Mouse (Mus musculus) left cerebral cortex, adult 2 months (tissue): ENCODE results near the gene Kdm4b. TPM values are rescaled to one million over a fixed set of nuclear protein-coding genes. Genes with fewer than 3 reads are reported as not detected.

Experiments used
- DNase-seq, 2 experiments: peaks; one replicate each; pipeline ENCODE4 v3.0.0; 2021 to 2022; ENCODE audit warnings: low spot score in 2 of 2, mixed read lengths in 1 of 2; ENCODE audit errors: extremely low spot score in 1 of 2
- H3K27ac ChIP-seq: fragments of 200-600 bp; 2 replicates; pipeline ENCODE4 v1.8.1; 2022
- H3K4me3 ChIP-seq: fragments of 200-600 bp; 2 replicates; pipeline ENCODE4 v1.8.1; 2022
- CTCF ChIP-seq: fragments of 200-600 bp; IDR thresholded peaks from 2 replicates; pipeline ENCODE4 v1.8.1; 2022; ENCODE audit warnings: antibody characterized with exemption, mild to moderate bottlenecking, moderate library complexity
- intact Hi-C: fragments of 180-260 bp; cut with DNase I; formaldehyde crosslinking; loops from one replicate; pipeline ENCODE4 v1.15.1; 2025
- long read RNA-seq, 2 experiments: library from polyadenylated mRNA; stranded (forward); transcript quantifications; one replicate each; pipeline ENCODE4 v2.0.0; 2021; ENCODE audit warnings: borderline mapping rate in 2 of 2
- total RNA-seq, 2 experiments: library from RNA; stranded (reverse); gene quantifications; 2 replicates each; pipeline ENCODE4 v1.2.3; 2021

Gene Kdm4b
- 10 to 100 TPM; 66.2 to 71.8 TPM for total RNA-seq
- long read RNA-seq, experiment 1, full-length matches to known transcripts: 22 of 146 reads
- long read RNA-seq, experiment 1, partial matches to known transcripts: 21 of 146 reads
- long read RNA-seq, experiment 1, other reads (novel, unspliced or antisense): 103 of 146 reads
- long read RNA-seq, experiment 2, full-length matches to known transcripts: 32 of 159 reads
- long read RNA-seq, experiment 2, partial matches to known transcripts: 21 of 159 reads
- long read RNA-seq, experiment 2, other reads (novel, unspliced or antisense): 106 of 159 reads

DNA sequence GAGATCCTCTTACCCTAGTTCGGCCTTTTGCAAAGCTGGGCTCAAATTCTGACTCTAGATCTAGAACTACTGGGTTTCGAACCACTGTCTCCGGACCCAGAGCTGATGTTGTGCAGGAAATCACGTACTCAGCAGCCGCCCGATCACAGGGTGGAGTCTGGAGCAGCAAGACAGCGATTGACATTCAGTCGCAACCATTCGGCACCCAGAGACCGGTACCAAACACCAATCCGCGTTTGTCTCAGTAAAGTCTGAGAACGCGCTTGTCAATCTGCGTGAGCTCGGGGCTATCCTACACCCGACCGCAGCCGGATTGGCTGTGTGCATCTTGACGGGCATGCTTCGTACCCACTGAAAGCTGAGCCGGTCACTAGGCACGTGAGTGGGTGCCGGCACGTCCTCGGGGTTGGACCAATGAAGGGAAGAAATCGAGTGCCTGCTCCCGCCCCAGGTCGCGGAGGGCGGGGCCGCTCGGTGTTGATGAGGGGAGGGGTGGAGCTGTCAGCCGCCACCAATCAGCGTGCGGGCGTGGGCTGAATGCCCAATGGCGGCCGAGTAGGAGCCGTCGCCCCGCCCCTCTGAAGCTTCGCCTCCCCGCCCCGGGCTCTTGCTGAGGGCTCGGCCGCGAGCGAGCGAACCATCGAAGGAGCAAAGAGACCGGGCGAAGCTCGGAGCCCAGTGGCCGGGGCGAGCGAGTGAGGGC is at the start of gene Kdm4b:
Gene Kdm4b, plus strand, starts transcription at position 613 of the 703 bp plus-strand sequence.
- no peak for TF ChIP-seq CTCF
- DNase-seq: peak; percentile 97 to 99
- Histone ChIP-seq H3K27ac (peak within 1 kb of the TSS; percentile 90), H3K4me3 (peak within 1 kb of the TSS; percentile 83)
- intact Hi-C loops: loop anchor here (2.0 kb wide), 2 partner anchors 23 to 49 kb away; partner anchors contain the start of gene Ticam1

DNA sequence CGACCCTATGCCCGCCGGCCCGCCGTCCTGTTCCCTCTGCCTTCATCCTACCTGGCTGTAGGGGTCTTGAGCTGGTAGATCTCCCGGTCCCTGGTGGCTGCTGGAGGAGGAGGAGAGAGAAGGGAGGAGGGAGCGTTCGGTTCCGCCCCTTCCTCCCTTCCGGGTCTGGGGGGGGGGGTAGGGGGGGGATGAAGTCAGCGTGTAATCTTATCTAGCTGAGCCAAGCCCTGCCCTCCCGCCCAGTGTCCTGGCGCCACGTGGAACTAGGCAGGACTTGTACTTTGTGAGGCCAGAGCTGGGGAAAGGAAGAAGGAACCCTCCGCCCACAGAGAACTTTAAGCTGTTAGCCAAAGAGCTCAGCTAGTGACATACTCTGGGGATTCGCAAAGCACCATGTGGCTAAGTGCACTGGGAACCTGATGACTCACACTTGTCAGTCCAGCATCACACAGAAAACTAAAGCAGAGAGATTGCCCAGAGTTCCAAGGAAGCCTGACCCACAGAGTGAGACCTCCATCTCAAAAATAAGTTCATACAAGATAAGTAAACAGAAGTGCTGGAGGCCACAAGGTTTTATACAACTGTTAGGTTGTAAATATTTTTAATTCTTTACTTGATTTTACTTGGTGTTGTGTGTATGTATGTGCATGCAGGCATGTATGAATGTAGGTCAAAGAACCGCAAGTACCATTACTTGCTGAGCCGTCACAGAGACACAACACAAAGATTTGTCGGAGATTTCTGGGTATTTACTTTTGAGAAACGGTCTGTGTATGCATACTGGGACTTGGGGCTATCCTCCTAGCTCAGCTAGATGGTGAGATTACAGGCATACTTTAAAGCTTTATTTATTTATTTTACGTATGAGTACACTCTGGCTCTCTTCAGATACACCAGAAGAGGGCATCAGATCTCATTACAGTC is 49.0 kb upstream of the Kdm4b start, which contains the start of gene Ticam1:
Gene Ticam1, minus strand, starts transcription at position 144 of the 924 bp plus-strand sequence.
- peak; percentile 50 for TF ChIP-seq CTCF
- peak; percentile 68 to 83 for DNase-seq
- peak within 1 kb of the TSS; percentile 91 for H3K27ac ChIP-seq
- intact Hi-C loops: loop anchor here (2.0 to 5.0 kb wide), 2 partner anchors 50 to 75 kb away; partner anchors contain the start of gene Kdm4b
- peak within 1 kb of the TSS; percentile 57 for H3K4me3 ChIP-seq

DNA sequence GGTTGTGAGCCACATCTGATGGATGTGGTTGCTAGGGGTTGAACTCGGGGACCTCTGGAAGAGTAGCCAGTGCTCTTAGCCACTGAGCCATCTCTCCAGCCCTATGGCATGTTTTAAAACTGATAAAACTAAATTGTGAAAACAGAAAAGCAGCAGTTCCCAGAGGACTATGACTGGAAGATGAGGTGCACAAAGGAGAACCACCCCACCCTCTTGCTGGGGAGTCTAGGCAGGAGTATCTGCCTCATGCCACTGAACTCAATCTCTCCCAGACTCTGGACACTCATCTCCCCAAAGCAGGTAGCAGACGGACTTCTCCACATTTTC is 48.3 kb upstream of the Kdm4b start:
- H3K27ac ChIP-seq: peak overlapping the region; percentile 91
- intact Hi-C loops: loop anchor here (2.0 to 5.0 kb wide), 2 partner anchors 49 to 75 kb away; partner anchors contain the start of gene Kdm4b
- no peak overlapping the region for H3K4me3 ChIP-seq
- no peak for TF ChIP-seq CTCF
- DNase-seq: no peak

DNA sequence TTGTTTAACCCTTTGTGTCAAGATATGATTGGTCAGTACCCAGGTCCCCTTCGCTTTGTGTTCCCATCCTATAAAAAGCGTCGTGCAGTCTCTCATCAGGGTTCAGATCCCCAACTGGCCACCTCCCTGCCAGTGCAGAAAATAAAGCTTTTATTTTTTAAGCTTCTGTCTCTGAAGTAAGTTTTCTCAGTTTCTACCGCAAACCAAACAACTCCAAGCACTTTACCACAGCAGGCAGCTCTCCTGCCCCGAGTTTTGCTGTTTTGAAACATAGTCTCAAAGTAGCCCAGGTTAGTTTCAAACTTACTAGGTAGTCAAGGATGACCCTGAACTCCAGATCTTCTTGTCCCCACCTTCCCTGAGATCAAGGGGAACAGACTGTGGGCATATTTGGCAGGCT is 47.5 kb upstream of the Kdm4b start:
- intact Hi-C loops: loop anchor here (5.0 kb wide), 1 partner anchor 74 kb away; no protein-coding TSS in a partner anchor

DNA sequence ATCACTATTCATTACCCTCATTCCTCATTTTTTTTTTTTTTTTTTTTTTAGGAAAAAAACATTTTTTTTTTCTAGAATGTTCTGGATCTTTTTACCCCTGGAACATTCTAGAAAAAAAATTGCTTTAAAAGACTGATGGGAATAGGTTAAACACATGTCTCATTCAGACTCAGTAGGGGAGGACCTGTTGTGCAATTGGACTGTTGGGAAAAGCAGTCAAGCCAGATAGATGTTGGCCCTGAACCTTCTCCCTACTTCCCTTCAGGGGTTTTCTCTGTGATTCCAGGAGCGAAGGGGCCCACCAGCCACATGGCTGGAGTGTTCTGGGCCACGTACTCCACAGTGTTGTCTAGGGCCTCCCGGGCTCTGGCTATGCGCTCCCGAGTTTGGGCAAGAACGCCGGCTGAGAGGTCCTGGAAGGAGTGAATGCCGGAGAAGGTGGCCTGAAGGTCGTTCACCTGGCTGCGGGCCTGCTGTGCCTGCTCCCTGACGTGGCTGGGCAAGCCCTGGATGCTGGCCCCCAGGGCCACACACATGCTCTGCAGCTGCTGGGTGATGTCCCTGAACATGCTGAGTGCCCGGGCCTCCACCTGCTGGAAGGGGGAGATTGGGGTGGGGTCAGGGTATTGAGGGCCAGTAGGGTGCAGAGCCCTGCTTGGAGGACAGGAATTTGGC is 46.2 kb upstream of the Kdm4b start:
- intact Hi-C loops: loop anchor here (5.0 kb wide), 2 partner anchors 73 to 213 kb away; no protein-coding TSS in a partner anchor
- Histone ChIP-seq H3K27ac (no peak overlapping the region), H3K4me3 (no peak overlapping the region)
- no peak for TF ChIP-seq CTCF
- DNase-seq: no peak

More for the DNA sequence above, 47.5 kb upstream of the Kdm4b start:
- no peak for DNase-seq
- Histone ChIP-seq H3K27ac (no peak overlapping the region; the same call in 1 of the 2 replicates), H3K4me3 (no peak overlapping the region)
- no peak for TF ChIP-seq CTCF

DNA sequence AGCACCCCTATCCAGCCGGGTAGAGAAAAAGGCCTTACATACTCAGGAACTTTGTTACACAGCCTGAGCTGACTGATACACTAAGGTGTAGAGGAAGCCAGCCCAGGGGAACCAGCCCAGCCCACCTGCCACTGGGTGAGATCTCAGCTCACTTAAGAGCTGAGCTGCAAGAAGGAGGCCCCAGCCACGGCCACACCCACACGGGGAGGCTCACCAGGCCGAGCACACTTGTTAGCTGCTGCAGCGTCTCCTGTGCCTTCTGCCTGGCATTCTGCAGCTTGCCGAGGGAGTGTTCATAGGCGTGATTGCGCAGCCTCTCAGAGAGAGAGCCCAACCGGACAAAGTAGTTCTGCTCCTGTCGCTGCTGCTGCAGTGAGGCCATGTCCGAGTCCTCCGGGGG is 44.7 kb upstream of the Kdm4b start:
- TF ChIP-seq CTCF: no peak
- Histone ChIP-seq H3K27ac (peak overlapping the region; percentile 44; the same call in 1 of the 2 replicates), H3K4me3 (no peak overlapping the region)
- intact Hi-C loops: loop anchor here (5.0 kb wide), 1 partner anchor 211 kb away; no protein-coding TSS in a partner anchor
- no peak for DNase-seq

DNA sequence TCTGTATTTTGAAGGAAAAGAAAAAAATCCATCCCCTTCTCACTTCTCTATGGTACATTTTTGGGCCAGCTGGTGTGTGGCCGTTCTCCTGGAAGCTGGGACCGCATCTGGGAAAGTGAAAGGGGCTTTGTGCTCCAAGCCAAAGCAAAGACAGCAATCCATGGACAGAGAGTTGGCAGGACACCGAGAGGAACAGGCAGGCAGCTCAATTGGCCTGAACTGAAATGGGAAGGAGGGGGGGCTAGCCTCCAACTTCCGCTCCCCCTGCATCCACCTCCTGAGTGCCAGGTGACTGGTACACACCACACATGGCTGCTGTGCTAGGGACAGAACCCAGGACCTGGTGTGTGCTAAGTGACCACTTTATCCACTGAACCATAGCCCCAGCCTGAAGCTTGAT is 43.1 kb upstream of the Kdm4b start:
- Histone ChIP-seq H3K27ac (peak overlapping the region; percentile 85), H3K4me3 (no peak overlapping the region)
- TF ChIP-seq CTCF: no peak
- DNase-seq: no peak
- intact Hi-C loops: loop anchor here (5.0 kb wide), 1 partner anchor 209 kb away; no protein-coding TSS in a partner anchor

DNA sequence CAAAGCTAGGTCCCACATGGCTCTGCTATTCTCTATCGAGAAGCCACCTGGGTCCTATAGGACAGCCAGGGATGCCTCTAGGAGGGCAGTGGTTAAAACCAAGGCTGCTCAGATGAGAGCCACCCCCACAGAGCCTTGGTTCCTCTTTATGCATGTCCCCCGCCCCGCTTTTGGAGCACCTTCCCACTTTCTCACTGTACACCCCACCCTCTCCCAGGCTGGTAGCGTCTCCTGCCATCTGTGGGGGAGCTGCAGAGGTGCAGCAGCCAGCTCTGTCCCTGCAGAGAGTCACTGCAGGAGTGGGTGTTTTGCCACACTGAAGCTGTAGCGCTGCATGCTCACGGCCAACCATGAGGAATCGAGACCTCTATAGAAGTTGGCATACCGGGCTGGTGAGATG is 42.5 kb upstream of the Kdm4b start:
- no peak for TF ChIP-seq CTCF
- Histone ChIP-seq H3K27ac (peak overlapping the region; percentile 85), H3K4me3 (no peak overlapping the region)
- intact Hi-C loops: loop anchor here (5.0 kb wide), 1 partner anchor 209 kb away; no protein-coding TSS in a partner anchor
- DNase-seq: peak in 1 of 2 experiments; percentile 57

DNA sequence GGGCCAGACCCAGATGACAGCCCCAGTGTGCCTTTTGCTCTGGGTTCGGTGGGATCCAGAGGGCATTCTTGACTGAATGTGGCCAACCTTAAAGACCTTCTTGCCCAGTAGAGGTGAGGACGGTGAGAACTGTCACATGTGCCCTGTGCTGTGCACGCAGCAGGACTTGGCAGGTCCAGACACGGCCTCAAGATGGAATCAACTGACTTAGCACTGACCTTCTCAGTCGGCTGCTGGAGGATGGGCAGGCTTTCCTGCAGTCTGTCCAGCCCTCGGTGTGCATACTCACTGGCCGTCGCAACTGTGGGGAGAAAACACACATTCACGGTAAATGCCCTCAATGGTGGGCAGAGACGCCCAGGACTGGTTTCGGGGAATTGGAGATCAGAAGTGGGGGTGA is 39.9 kb upstream of the Kdm4b start:
- H3K4me3 ChIP-seq: no peak overlapping the region
- TF ChIP-seq CTCF: no peak
- intact Hi-C loops: no loop called here
- no peak for DNase-seq
- no peak overlapping the region for H3K27ac ChIP-seq

DNA sequence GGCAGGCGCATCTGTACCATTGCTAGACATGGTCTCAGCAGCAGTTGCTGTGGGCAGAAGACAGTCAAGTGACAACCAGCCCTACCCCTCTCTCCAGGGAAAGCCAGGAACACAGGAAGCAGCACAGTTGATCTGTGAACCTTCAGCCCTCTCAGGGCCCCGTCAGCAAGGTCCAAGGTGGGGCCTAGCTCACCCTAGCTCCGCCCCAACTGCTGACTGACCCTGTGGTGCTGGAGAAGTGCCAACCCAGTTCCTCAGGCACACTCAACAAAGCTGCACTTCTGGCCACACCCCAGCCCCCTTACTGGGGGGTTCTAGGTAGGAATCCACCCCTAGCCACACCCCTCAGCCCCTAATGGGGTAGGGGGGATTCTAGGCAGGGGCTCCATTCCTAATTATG is 38.0 kb upstream of the Kdm4b start:
- no peak for DNase-seq
- TF ChIP-seq CTCF: no peak
- intact Hi-C loops: no loop called here
- H3K4me3 ChIP-seq: no peak overlapping the region
- peak overlapping the region; percentile 13; the same call in 1 of the 2 replicates for H3K27ac ChIP-seq

DNA sequence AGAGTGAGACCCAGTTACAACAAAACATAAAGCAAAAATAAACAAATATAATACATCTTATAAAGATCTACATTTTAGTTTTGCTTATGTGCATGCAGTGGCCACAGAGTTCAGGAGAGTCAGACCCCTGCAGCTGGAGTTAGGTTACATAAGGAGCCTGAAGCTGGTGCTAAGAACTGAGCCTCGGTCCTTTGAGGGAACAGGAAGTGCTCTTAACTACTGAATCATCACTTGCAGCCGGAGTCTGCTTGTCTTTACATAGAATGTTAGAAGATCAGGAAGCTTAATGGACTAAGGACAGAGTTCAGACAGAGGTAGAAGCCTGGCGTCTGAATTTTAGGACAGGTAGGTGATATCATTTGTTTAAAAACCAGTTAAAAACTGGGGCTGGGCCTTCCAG is 37.0 kb upstream of the Kdm4b start:
- intact Hi-C loops: no loop called here

More for the DNA sequence above, 37.0 kb upstream of the Kdm4b start:
- DNase-seq: no peak
- no peak for TF ChIP-seq CTCF
- Histone ChIP-seq H3K27ac (no peak overlapping the region), H3K4me3 (no peak overlapping the region)
